Mouse (Mus musculus) brown adipose tissue, adult 24 weeks (tissue): ENCODE measurements around the gene Snx15. TPM values are rescaled to one million over a fixed set of nuclear protein-coding genes. Genes with fewer than 3 reads are reported as not detected.
"Not testable (repeated sequence)": the region's sequence is repeated elsewhere in the genome, so short reads cannot be mapped to it uniquely, and the experiment has no call there.

ENCODE experiments used
- H3K27ac ChIP-seq: fragments of 200-500 bp; replicated peaks from 2 replicates; pipeline ENCODE4 v1.5.1; 2012; ENCODE audit warnings: low read depth, mild to moderate bottlenecking, low read length
- H3K4me1 ChIP-seq: fragments of 200-500 bp; 2 replicates; pipeline ENCODE4 v1.6.1; 2012; ENCODE audit warnings: low read length, mixed read lengths; ENCODE audit not compliant: control insufficient read depth, insufficient read depth, insufficient read length
- H3K4me3 ChIP-seq: fragments of 200-500 bp; 2 replicates; pipeline ENCODE4 v1.5.1; 2012; ENCODE audit warnings: low read depth, mild to moderate bottlenecking, low read length, moderate library complexity; ENCODE audit not compliant: insufficient read depth
- polyA plus RNA-seq: library from polyadenylated mRNA; stranded (reverse); fragments of >200 nt; gene quantifications from 2 replicates; pipeline ENCODE4 v1.2.4, GENCODE M21; 2012; ENCODE audit not compliant: missing spikeins, insufficient read depth, insufficient read length

The Snx15 gene
- polyA plus RNA-seq, 1 experiment: 13.3 TPM

DNA sequence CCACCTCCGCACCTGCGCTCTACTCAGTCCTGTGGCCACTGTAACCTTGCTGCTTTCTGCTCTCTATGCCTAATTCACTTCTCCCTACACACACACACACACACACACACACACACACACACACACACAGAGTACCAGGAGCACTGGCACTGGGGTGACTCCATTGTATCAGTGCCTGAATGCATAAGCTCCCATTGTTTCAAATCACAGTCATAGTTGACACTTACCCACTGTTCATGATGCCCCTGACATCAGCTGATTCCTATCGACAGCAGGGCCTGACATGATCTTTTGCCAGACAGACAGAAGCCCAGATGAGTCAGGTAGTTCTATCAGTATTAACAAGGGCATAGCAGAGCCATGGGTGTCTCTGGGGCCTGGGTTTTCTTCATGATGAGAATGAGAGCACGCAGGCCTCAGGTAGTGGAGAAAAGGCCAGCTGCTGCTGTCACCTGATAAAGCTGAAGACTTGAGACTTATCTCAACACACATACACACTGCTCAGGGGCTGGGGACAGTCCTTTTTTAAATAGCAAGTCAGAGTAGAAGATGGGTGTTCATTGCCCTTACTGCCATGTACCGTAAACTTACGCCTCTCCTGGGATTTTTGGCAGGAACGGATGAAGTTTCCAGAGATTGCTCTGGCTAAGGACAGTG is 4.2 kb upstream of the Snx15 start:
- no peak overlapping the region for H3K27ac ChIP-seq
- H3K4me3 ChIP-seq: no peak overlapping the region
- H3K4me1 ChIP-seq: no peaks in the 10 kb centered on the region

DNA sequence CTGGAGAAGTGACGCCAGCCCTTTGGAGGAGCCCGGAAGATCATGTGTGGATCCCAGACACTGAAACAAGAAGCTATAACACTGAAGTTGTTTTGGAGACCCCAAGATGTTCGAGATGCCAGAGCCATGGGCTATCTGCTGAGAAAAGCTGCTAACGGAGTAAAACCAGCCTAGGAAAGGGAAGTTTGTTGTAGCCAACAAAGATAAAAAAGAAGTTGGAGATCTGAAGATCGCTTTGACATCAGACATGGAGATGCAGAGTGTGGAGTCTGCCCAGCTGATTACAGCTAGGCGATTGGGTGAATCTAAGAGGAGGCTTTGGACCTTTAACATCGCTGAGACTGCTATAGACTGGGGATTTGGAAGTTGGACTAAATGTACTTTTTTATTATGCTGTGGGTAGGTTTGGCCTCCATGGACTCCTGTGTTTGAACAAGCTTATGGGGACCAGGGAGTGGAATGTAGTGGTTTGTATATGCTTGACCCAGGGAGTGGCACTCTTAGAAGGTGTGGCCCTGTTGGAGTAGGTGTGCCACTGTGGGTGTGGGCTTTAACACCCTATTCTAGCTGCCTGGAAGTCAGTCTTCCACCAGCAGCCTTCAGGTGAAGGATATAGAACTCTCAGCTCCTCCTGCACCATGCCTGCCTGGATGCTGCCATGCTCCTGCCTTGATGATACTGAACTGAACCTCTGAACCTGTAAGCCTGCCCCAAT is 2.5 kb upstream of the Snx15 start:
- H3K4me1 ChIP-seq, H3K4me3 ChIP-seq, H3K27ac ChIP-seq: not testable (repeated sequence)

GRCm38 (mm10) chr19:6126789-6127580 is 1.1 kb downstream of the Snx15 start:
- H3K27ac ChIP-seq: no peak overlapping the region; the same call in 1 of the 2 replicates

DNA sequence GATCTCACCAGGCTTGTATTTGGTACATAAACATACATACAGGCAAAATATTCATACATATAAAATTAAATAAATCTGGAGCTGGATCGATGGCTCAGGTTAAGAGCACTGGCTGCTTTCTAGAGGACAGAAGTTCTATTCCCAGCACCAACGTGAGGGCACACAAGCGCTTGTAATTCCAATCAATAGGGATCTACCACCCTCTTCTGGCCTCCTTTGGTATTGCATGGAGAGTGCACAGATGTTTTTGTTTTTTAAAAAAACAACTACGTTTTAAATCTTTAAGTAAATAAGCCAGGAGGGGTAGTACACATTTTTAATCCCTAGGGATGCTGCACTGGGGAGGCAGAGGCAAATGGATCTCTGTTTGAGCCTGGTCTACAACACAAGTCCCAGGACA is 1.8 kb downstream of the Snx15 start:
- H3K27ac ChIP-seq: no peak overlapping the region
- no peak overlapping the region for H3K4me3 ChIP-seq
- no peaks in the 10 kb centered on the region for H3K4me1 ChIP-seq

More at GRCm38 (mm10) chr19:6126789-6127580, 1.1 kb downstream of the Snx15 start:
- Histone ChIP-seq H3K4me1 (no peaks in the 10 kb centered on the region), H3K4me3 (peak overlapping the region; percentile 68)

DNA sequence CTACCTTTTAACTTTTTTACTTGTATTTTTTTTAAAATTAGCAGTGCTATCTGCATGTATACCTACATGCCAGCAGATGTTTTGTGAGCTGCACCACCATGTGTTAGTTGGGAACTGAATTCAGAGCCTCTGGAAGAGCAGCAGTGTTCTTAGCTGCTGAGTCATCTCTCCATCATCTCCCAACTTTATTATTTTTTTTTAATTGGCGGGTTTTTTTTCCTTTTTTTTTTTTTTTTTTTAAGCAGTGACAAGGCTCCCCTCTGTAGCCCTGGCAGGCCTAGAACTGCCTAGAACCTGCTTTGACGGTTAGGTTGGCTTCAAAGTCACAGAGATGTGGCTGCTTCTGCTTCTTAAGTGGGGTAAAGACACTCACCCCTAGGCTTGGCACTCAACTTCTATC is 3.2 kb downstream of the Snx15 start:
- Histone ChIP-seq H3K4me3 (no peak overlapping the region), H3K4me1 (no peaks in the 10 kb centered on the region), H3K27ac (no peak overlapping the region)

DNA sequence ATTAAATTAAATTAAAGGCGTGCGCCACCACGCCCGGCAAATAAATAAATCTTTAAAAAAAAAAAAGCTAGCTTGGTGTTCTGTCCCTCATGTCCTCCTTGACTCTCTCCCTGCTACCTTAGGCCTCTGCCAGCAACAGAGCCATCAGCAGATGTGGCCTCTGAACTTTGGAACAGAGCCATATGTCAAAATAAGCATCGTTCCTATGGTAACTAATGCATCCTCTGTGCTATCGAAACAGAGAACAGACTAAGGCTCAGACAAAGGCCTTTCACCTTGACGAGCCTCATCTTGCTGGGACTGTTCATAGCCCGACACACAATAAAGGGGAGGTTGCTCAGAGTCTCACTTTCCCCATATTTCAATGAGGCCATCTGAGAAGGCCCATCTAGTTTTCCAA is 4.8 kb downstream of the Snx15 start:
- no peak overlapping the region for H3K27ac ChIP-seq
- no peak overlapping the region for H3K4me3 ChIP-seq
- H3K4me1 ChIP-seq: no peaks in the 10 kb centered on the region

- no peaks in the 10 kb centered on the region for H3K4me1 ChIP-seq
Measured at GRCm38 (mm10) chr19:6121761-6122160, 6.3 kb downstream of the Snx15 start.

DNA sequence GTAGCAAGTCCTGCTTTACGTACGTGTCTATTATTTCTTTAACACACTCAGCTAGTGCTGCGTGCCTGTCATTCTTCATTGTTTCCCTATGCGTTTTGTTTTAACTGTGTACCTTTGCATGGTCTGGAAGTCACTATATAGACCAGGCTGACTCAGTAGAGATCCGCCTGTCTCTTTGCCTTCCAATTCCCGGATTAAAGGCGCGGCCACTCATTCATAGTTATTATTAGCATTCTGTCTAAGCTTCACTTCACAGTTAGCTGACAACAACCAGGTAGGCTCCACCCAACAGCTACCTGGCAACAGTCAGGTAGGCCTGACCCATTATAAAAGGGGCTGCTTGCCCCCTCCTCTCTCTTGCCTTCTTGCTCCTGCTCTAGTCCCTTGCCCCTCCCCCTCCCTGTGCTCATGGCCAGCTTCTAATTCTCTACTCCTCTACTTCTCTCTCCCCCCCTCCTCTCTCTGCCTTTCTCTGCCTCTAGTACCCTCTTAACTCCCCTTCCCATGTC is 9.4 kb downstream of the Snx15 start:
- Histone ChIP-seq H3K4me1 (no peaks in the 10 kb centered on the region; the same call in 1 of the 2 replicates), H3K4me3 (peak overlapping the region; percentile 84)

More at GRCm38 (mm10) chr19:6121761-6122160, 6.3 kb downstream of the Snx15 start:
- Histone ChIP-seq H3K4me3 (no peak overlapping the region), H3K27ac (no peak overlapping the region)

GRCm38 (mm10) chr19:6117986-6118676 is 10.0 kb downstream of the Snx15 start, which contains the start of gene Sac3d1:
TSS of gene Sac3d1 (minus strand) at chr19:6118650.
- Histone ChIP-seq H3K4me1 (no peaks in the 10 kb centered on the region; the same call in 1 of the 2 replicates), H3K4me3 (peak within 1 kb of the TSS; percentile 84), H3K27ac (peak within 1 kb of the TSS; percentile 69)

More for the DNA sequence above, 9.4 kb downstream of the Snx15 start:
- H3K27ac ChIP-seq: peak overlapping the region; percentile 52

- no peaks in the 10 kb centered on the region; the same call in 1 of the 2 replicates for H3K4me1 ChIP-seq
- no peak overlapping the region for H3K27ac ChIP-seq
- peak overlapping the region; percentile 84 for H3K4me3 ChIP-seq
Measured at GRCm38 (mm10) chr19:6117346-6117985, 10.6 kb downstream of the Snx15 start.

DNA sequence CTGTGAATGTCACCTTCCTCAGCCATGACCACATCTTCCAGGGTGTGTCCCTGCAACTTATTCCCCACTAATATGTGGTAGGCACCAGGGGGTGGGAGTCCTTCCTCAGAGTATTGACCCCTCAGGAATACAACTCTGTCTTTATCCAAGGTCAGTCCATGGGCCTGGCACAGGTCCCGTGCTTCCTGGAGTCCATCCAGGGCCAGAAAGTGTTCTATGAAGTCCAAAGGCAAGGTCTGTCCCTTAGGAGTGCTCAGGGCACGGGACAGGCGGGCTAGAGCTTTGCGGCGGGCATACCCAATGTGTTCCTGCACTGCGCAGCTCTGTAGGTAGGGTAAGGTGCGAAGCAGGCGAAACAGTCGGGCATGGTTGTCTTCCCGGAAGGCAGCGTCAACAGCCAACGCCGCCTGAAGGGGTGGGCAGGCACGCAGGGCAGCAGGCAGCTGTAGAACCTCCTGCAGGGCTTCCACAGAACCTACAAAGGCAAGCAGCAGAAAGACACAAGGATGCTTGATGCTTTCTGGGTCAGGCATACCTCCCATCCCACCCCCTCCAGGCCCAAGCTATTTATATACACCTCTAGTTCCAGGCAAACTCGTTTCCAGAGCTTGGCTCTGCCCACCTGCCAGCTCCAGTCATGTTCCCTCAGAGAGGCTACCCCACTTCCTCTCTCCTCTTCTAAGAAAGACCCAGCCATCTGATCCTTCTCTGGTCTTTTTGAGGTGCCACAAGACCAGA is 11.8 kb downstream of the Snx15 start:
- Histone ChIP-seq H3K4me3 (no peak overlapping the region), H3K4me1 (no peaks in the 10 kb centered on the region; the same call in 1 of the 2 replicates), H3K27ac (no peak overlapping the region)

DNA sequence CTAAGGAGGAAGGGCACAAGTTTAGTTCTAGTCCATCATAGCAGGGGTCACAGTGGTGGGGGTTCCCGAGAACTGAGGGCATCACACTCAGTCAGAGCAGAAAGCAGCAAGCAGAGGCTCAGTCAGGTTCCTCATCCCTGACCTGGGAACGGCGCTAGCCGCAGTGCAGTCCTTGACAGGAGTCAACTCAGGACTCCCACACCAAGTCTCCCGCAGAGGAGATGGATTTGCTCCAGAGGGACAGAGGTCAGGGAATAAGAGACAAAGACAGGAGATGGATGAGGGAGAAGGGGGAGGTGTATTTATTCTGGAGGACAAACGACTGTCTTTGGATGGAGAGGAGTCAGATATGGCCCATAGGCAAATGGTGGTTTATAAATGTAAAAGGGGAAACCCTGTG is 15.0 kb downstream of the Snx15 start:
- Histone ChIP-seq H3K27ac (no peak overlapping the region), H3K4me1 (no peaks in the 10 kb centered on the region; the same call in 1 of the 2 replicates), H3K4me3 (no peak overlapping the region)

GRCm38 (mm10) chr19:6105586-6105985 is 22.5 kb downstream of the Snx15 start, which contains the start of gene Naaladl1:
TSS of gene Naaladl1 (plus strand) at chr19:6105782.
- Histone ChIP-seq H3K4me3 (no peak within 1 kb of the TSS), H3K27ac (no peak within 1 kb of the TSS), H3K4me1 (no peaks in the 10 kb centered on the region)
